Mouse (Mus musculus): ENCODE results near the gene Eif4g1.

The Eif4g1 gene

GRCm38 (mm10) chr16:20726384-20726783 lies 58.3 kb downstream of the Eif4g1 start:
- DNase-seq (ENCODE audit: low read depth), result peak; percentile 56

- DNase-seq (ENCODE audit: low read depth), result no peak
These were observed 62.2 kb downstream of the Eif4g1 start for GRCm38 (mm10) chr16:20730293-20730711.

- DNase-seq (ENCODE audit: low read depth), result no peak
These were observed 63.6 kb downstream of the Eif4g1 start for GRCm38 (mm10) chr16:20731688-20732087.

- DNase-seq (ENCODE audit: low read depth), result no peak
These were observed 64.3 kb downstream of the Eif4g1 start for GRCm38 (mm10) chr16:20732251-20732924.

GRCm38 (mm10) chr16:20732925-20733730 lies 65.0 kb downstream of the Eif4g1 start, which contains the start of gene Chrd:
Gene Chrd, plus strand, starts transcription at chr16:20733127.
- DNase-seq (ENCODE audit: low read depth), result no peak

GRCm38 (mm10) chr16:20733731-20734730 lies 65.9 kb downstream of the Eif4g1 start, which contains the start of gene Thpo:
Gene Thpo, minus strand, starts transcription at chr16:20734511.
- DNase-seq (ENCODE audit: low read depth), result no peak

GRCm38 (mm10) chr16:20735651-20736050 lies 67.5 kb downstream of the Eif4g1 start:
- DNase-seq (ENCODE audit: low read depth), result no peak

GRCm38 (mm10) chr16:20736168-20736567 lies 68.1 kb downstream of the Eif4g1 start:
- DNase-seq (ENCODE audit: low read depth), result no peak

GRCm38 (mm10) chr16:20736823-20737222 lies 68.7 kb downstream of the Eif4g1 start:
- no peak for DNase-seq (ENCODE audit: low read depth)

- DNase-seq (ENCODE audit: low read depth), result no peak
These were observed 71.7 kb downstream of the Eif4g1 start for GRCm38 (mm10) chr16:20739845-20740244.

Data from fibroblast of lung, adult 2 months (primary cell).